Mouse (Mus musculus) v-Abl transformed pro-B cells (cell line): ENCODE measurements around the gene Scaf8.
"Not testable (repeated sequence)": the region's sequence is repeated elsewhere in the genome, so short reads cannot be mapped to it uniquely, and the experiment has no call there.

Experiments
- in situ Hi-C, 2 experiments: fragments of 400-800 bp; cut with MboI; formaldehyde crosslinking; loops; one replicate each; pipeline ENCODE4 v1.15.1; 2025; ENCODE audit not compliant: unreplicated experiment in 2 of 2

The Scaf8 gene

GRCm38 (mm10) chr17:3114358-3114719 lies 433 bp upstream of the Scaf8 start:
- in situ Hi-C loops: no loop called here

- in situ Hi-C loops: no loop called here
These were observed 705 bp downstream of the Scaf8 start for GRCm38 (mm10) chr17:3115380-3115974.

DNA sequence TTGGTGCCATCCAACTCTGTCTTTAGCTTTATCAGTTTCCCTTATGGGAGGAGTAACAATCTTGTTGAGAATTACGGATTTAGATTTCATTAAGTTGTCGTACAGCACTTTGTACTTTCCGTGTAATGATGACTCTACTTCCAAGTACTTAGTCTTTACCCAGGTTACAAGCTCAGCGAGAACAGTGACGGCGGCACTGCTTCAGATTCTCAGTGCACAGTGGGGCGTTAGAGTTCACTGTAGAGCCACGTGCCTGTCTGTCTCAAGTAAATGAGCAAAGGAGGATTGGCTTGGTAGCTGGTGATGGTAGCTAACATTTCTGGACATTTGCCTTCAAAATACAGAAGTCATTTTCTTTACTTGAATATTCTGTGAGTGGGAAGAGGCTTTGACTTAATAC lies 6.2 kb downstream of the Scaf8 start:
- in situ Hi-C loops: not testable (repeated sequence)

DNA sequence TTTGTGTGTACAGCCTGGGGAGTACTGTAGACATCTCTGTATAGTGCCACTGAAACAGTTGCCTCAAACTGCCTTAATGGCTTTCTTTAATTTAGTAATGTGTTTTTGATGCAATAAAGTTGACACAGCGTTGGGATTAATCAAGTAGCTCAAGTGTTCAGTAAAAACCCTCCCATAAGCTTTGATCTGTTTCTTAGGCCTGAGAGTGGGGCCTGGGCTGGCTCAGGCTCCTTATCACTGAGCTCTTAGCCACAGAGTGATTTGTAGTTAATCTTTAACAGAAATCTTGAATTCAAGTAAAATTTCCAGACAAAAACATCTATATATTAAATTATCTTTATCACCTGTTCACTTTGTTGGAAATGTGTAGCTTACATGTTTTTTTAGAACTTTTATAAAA lies 8.8 kb downstream of the Scaf8 start:
- in situ Hi-C loops: not testable (repeated sequence)

DNA sequence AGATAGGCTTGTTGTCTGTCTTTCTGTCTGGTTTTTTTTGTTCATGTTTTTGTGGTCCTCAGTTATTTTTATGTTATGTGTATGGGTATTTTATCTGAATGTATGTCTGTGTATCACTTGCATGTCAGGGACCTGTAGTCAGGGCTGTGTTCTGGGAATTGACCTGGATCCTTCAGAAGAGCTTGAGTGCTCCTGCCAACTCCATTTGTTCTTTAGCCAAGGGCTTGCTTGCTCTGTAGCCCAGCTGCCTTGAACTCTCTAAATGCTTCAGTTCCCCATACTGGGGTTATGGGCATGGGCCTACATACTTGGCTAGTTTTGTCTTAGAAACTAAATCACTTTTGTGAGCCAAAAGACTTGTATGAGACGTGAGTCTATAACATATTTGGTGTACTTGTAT lies 13.9 kb downstream of the Scaf8 start:
- in situ Hi-C loops: no loop called here

DNA sequence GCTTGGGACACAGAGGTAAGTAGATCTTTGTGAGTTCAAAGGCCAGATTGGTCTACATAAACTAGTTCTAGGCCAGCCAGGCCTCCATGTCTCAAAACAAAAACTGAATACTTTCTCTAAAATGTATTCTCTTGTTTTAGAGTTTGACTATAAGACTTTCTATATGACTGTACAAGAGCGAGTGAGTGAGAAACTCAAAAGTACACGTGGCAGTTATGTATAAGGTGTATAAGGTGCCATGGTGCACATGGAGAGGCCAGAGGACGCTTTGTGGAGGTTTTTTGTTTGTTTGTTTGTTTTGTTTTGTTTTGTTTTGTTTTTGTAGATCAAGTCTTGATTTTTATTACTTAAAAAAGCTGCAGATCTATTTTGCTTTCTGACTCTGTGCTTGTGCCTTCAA lies 15.0 kb downstream of the Scaf8 start:
- in situ Hi-C loops: no loop called here

DNA sequence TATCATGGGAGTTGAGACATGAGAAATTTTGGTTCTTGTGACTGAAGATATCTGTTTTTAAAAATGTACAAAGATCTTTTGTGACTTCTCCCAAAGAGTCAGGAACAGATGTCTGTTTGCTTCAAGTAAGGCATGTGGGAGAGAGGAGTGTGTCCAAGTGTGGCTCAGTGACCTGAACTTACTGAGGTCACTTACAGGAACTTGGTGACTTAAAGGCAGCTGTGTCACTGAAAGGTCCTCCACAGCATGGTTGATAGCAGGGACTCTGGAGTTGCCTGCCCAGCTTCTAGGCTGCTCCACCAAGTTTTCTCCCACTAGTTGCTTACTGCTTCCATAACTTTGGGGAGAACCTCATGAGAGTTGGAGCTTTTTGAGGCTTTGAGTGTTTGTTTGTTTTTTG lies 20.6 kb downstream of the Scaf8 start:
- in situ Hi-C loops: no loop called here

GRCm38 (mm10) chr17:3136127-3136526 lies 21.4 kb downstream of the Scaf8 start:
- in situ Hi-C loops: no loop called here

DNA sequence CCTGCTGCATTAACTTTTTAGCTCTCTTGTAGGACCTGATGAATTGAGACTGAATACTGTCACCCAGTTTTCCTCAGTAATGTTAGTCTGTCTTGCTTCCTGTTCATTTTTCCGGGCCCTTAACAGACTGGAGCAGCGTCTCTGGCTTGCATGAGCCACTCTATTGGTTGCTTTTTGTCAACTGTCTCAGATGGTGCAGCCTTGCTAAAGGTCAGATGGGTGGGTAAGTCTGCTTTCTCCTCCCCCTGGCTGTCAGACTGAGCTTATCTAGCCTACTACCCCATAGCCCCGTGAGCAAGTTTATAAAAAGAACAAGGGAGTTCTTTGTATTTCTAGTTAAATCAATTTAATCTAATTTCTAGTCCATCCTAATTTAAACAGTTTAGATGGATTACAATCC lies 23.6 kb downstream of the Scaf8 start:
- in situ Hi-C loops: no loop called here

DNA sequence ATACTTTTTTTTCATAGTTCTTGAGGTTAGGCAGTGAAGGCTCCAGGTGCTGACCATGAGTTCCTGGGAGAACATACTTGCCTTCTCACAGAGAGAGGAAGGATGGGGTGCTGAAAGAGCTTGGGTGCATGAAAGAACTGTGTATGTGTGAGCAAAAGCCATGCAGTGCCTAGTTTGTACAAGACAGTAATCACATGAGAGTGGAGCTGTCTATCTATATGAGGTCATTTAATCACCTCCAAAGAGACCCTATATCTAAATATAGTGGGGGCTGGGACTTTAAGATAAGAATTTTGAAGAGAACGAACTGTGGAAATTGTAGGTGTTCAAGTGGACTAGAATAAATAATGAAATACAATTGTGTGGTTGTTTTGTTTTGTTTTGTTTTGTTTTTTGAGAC lies 25.3 kb downstream of the Scaf8 start:
- in situ Hi-C loops: no loop called here

- in situ Hi-C loops: no loop called here
These were observed 34.1 kb downstream of the Scaf8 start for GRCm38 (mm10) chr17:3148853-3149252.

DNA sequence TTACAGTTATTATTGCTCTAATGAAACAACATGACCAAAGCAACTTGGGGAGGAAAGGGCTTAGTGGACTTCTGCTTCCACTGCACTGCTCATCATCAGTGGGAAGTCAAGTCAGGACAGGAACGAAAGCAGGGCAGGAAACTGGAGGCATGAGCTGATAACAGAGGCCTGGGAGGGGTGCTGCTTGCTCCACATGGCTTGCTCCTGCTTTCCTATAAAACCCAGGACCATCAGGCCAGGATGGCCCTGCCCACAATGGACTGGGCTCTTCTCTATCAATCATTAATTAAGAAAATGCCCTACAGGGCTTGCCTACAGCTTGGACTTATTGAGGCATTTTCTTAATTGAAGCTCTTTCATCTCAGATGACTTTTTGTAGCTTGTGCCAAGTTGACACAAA lies 34.8 kb downstream of the Scaf8 start:
- in situ Hi-C loops: no loop called here

DNA sequence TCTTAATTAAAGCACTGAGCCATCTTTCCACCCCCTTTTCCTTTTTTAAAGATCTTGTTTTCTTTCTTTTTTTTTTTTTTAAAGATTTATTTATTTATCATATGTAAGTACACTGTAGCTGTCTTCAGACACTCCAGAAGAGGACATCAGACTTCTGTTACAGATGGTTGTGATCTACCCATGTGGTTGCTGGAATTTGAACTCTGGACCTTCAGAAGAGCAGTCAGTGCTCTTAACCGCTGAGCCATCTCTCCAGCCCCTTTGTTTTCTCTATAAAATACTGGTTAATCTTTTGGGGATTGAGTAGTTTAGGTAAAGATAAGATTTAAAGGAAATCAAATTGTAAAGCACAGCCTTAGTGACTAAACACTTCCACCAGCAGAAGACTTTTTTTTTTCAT lies 35.9 kb downstream of the Scaf8 start:
- in situ Hi-C loops: not testable (repeated sequence)

GRCm38 (mm10) chr17:3151181-3151580 lies 36.4 kb downstream of the Scaf8 start:
- in situ Hi-C loops: no loop called here

GRCm38 (mm10) chr17:3156176-3156575 lies 41.4 kb downstream of the Scaf8 start:
- in situ Hi-C loops: not testable (repeated sequence)

DNA sequence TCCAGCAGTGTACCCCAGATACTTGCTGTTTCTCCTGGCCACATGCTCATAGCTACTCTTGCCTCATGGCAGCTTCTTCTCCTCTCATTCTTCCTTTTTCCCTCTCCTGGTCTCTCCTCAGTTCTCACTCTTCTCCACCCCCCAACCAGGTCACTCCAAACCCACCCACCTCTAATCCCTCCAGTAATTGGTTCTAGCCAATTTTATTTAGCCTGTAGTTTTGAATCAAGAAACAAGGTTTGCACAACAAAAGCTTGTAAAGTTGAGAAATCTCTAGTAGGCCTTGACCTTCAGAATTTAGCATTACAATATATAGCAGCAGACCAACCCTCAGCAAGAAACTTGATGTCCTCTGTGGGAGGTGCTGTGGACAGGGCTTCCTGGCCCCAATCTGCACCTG lies 42.2 kb downstream of the Scaf8 start:
- in situ Hi-C loops: no loop called here

GRCm38 (mm10) chr17:3162905-3163304 lies 48.1 kb downstream of the Scaf8 start:
- in situ Hi-C loops: no loop called here

GRCm38 (mm10) chr17:3180425-3180945 lies 65.7 kb downstream of the Scaf8 start:
- in situ Hi-C loops: not testable (repeated sequence)

GRCm38 (mm10) chr17:3195483-3195882 lies 80.7 kb downstream of the Scaf8 start:
- in situ Hi-C loops: not testable (repeated sequence)

- in situ Hi-C loops: no loop called here
These were observed 85.6 kb downstream of the Scaf8 start for GRCm38 (mm10) chr17:3200328-3200727.

DNA sequence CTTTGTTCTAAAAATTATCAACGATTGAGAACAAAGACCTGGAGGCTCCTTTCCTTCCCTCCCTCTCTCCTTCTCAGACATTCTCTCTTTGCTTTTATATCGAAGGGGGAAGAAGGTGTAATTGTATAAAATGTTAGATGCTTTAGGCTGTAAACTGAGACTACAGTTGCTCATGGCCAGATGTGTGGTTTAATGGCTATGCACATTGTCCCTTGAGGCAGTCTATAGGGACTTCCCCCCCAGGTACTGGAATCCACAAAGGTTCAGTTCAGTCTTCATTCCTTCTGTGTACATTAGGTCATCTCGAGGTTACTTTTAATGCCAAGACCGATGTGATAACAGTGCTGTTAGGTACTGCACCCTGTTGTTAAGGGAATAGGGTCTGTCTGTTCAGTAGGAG lies 89.1 kb downstream of the Scaf8 start:
- in situ Hi-C loops: no loop called here

DNA sequence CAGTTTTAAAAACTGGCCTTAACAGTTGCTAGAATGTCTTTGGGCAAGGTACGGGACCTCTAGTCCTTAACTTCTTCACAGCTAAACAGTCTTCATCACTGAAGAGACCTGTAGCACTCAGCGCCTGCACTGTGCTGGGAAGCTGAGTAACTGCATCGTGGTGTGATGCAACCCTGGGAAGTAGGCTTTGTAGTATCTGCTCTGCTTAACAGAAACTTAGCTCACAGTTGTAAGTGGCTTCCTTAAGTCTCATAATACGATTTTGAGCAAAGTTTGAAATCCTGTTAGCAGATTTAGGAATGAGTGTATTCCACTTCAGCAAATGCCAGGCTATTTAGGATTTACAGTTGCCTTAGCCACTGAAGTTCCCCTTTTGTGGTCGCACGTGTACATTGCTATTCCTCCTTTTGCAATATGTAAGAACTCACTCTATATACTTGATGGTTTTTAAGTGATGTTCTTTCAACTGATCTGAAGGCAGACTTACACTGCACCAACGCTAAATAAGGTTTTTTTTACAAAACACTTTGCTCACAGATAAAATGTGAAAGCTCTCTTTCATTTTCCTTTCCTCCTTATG lies 90.1 kb downstream of the Scaf8 start:
- in situ Hi-C loops: no loop called here
